Mouse (Mus musculus): ENCODE measurements around the gene Fastkd2.

Fastkd2 gene

DNA sequence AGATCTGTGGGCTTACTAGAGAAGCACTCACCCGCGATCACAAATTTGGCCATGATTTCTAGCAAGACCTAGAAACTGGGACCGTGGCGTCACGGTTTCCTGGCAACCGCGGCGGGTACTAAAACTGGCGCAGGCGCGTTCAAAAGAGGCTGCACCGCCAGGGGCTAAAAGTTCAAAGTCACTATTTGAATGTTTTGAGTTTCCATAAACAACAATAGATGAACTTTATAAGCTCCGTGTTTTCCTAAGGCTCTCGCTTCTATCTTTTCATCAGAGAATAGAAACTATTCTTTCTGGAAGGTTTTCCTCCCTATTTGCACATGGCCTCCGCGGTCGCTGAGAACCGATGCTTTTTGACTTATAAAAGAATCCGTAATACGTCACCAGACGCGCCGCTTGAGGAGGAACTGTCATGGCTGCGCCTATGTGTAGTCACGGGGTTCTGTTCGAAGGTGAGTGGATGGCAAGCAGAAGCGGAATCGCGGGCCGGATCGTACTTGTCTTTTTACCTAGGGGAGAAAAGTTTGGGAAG lies at the start of gene Fastkd2, which contains the start of gene Mdh1b:
Gene Fastkd2, plus strand, starts transcription at position 375 of the 532 bp plus-strand sequence.
Gene Mdh1b, minus strand, starts transcription at position 79 of the 532 bp plus-strand sequence.
- peak; percentile 88 for DNase-seq (ENCODE audit: low spot score)

GRCm38 (mm10) chr1:63686827-63687226 lies 43.6 kb upstream of the Fastkd2 start, which contains the start of gene Dytn:
Gene Dytn (minus strand): TSS chr1:63686927.
- DNase-seq (ENCODE audit: low spot score), result no peak

GRCm38 (mm10) chr1:63696861-63697260 lies 33.6 kb upstream of the Fastkd2 start:
- no peak for DNase-seq (ENCODE audit: low spot score)

- DNase-seq (ENCODE audit: low spot score), result no peak
Observed at GRCm38 (mm10) chr1:63705733-63706132, 24.7 kb upstream of the Fastkd2 start.

GRCm38 (mm10) chr1:63708876-63709275 lies 21.5 kb upstream of the Fastkd2 start:
- DNase-seq (ENCODE audit: low spot score), result no peak

DNA sequence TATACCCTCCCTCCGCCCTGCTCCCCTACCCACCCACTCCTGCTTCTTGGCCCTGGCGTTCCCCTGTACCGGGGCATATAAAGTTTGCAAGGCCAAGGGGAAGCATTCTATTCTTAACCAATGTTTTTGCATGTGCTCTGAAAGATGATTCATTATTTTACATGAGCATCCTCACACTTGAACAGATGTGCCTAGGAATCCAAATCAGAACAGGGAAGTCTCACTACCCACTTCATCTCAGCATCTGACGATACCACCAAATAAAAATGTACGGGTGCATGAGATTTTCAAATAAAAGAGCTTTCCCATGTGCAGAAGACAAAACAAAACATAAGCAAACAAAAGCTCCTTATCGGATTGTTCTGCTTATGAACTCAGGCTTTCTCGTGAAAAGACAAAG lies 10.3 kb upstream of the Fastkd2 start:
- DNase-seq (ENCODE audit: low spot score), result no peak

DNA sequence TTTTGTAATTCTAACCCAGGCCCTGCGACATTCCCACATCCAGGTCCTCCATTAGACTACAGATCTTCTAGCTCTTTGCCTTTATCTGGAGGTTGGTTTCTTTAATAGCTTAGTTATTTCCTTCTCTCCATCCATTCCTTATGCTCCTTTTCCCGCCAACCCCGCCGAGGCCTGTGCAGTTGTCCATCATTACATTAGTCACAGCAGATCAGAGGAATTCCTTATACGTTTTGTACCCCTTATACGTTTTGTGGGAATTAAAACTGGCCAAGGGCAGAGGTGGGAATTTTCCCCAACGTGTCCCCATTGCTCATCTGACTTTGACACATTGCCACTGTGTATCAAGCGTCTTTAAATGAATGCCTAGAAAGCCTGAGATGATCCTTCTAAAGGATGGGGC lies 618 bp upstream of the Fastkd2 start:
- DNase-seq (ENCODE audit: low spot score), result no peak

- DNase-seq (ENCODE audit: low spot score), result no peak
Observed at GRCm38 (mm10) chr1:63756005-63756404, 25.6 kb downstream of the Fastkd2 start.

GRCm38 (mm10) chr1:63763212-63763694 lies 32.8 kb downstream of the Fastkd2 start:
- DNase-seq (ENCODE audit: low spot score), result no peak

DNA sequence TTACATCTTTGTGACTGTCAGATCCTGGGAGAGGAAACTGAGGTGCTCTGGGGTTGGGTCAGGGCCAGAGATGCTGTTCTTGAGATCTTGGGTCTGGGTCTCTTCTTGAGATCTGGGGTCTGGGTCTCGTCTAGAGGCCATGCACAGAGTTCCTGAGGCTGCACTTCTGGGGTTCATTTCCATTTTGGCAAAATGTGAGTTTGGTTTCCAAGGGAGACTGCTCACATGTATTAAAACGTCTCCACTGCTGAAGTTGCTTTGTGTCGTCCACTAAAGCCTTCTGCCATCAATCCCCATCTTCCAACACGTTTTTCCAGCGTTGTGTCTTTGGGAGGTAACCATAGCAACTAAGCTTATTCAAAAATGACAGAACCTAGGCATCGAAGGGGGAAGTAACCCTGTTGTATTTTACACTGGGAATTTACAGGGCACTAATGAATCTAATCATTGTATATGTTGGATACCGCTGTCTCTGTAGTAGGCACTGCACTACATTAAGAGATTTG lies 33.5 kb downstream of the Fastkd2 start:
- DNase-seq (ENCODE audit: low spot score), result no peak

- DNase-seq (ENCODE audit: low spot score), result no peak
Observed at GRCm38 (mm10) chr1:63764395-63764794, 34.0 kb downstream of the Fastkd2 start.

GRCm38 (mm10) chr1:63768112-63768511 lies 37.7 kb downstream of the Fastkd2 start:
- no peak for DNase-seq (ENCODE audit: low spot score)

DNA sequence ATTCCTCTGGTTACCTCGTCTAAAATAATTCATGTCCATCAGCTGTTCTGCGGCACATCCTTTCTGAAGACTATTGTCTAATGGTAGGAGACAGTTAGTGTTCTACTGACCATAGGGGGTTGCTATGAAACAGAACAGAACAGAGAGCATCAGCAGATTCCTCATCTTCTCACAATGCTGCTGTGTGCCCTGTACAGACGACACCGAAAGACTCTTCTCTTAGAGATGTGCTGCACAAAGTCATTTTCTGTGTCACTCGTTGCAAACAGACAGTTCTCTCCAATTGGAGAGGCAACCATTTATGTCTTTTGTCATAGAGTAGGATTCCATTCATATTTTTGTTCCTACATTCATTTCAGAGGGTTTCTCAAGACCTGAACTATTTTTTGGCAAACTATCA lies 38.8 kb downstream of the Fastkd2 start, which contains the start of gene 4933402D24Rik:
Gene 4933402D24Rik, minus strand, starts transcription at position 101 of the 400 bp plus-strand sequence.
- no peak for DNase-seq (ENCODE audit: low spot score)

DNA sequence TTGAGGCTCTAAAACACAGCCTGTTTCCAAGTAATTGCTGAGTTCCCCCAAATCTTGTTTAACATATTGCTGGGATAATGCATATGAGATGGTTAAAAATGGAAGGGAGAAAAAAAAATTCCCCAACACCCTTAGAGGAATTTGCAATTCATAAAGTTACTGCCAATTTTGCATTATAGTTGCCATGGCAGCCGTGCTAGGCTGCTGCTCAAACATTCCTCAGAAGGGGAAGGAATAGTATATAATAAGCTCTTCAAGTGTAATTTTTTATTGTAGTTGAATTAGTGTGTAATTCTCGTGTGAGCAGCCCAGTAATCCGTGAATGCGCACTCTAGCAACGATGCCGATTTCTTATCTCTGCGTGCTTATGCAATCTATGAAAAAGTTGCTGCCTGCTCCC lies 39.9 kb downstream of the Fastkd2 start:
- DNase-seq (ENCODE audit: low spot score), result no peak

- DNase-seq (ENCODE audit: low spot score), result no peak
Observed at GRCm38 (mm10) chr1:63776396-63776795, 46.0 kb downstream of the Fastkd2 start.

- DNase-seq (ENCODE audit: low spot score), result no peak
Observed at GRCm38 (mm10) chr1:63776902-63777630, 46.7 kb downstream of the Fastkd2 start.

DNA sequence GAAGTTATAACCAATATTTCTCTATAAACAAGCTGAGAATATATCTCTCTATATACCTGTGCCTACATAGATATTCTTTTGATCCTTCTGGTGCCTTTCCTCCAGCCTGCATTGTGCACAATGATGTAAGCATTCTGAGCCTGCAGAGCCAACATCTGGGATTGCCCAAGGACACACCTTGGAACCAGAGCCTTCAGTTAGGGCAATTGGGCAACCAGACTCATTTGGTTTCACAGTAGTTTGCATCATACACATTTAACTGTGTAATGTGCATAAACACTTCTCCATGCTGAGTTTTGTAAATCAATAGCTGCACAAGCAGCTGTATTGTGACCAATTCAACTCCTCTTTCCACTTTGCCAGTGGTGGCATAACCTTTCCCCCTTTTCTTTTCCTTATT lies 63.9 kb downstream of the Fastkd2 start:
- no peak for DNase-seq (ENCODE audit: low spot score)

All from c-Kit-positive CD71-positive TER-119-positive erythroid progenitor cells, embryonic 14.5 days (primary cell).